Mouse (Mus musculus) small intestine, adult 2 months (tissue): ENCODE results near the gene Kctd15. TPM values are rescaled to one million over a fixed set of nuclear protein-coding genes. Genes with fewer than 3 reads are reported as not detected.

Experiments used
- H3K27ac ChIP-seq: fragments of 200-500 bp; 2 replicates; pipeline ENCODE4 v1.5.1; 2012; ENCODE audit warnings: low read depth, low read length, control low read depth, inconsistent platforms; ENCODE audit not compliant: insufficient read depth
- H3K27me3 ChIP-seq: fragments of 200-500 bp; 2 replicates; pipeline ENCODE4 v1.6.1; 2012; ENCODE audit warnings: mild to moderate bottlenecking, moderate library complexity, low read length, inconsistent platforms; ENCODE audit not compliant: control insufficient read depth, insufficient read depth
- H3K36me3 ChIP-seq: fragments of 200-500 bp; 2 replicates; pipeline ENCODE4 v1.6.1; 2012; ENCODE audit warnings: mild to moderate bottlenecking, low read length, control low read depth, inconsistent platforms; ENCODE audit not compliant: control insufficient read depth, insufficient read depth
- H3K4me1 ChIP-seq: fragments of 200-500 bp; 2 replicates; pipeline ENCODE4 v1.6.1; 2012; ENCODE audit warnings: low read length, inconsistent platforms, mixed read lengths; ENCODE audit not compliant: control insufficient read depth, insufficient read depth, insufficient read length
- H3K4me3 ChIP-seq: fragments of 200-500 bp; 2 replicates; pipeline ENCODE4 v1.5.1; 2012; ENCODE audit warnings: low read depth, mild to moderate bottlenecking, control low read depth, inconsistent platforms, low read length, moderate library complexity
- CTCF ChIP-seq: fragments of 200-500 bp; IDR thresholded peaks from 2 replicates; pipeline ENCODE4 v1.5.1; 2012; ENCODE audit warnings: low read depth, mild to moderate bottlenecking, control low read depth, inconsistent platforms, low read length, moderate library complexity, mixed read lengths; ENCODE audit not compliant: insufficient replicate concordance, insufficient read length; ENCODE audit errors: extremely low read depth
- POLR2A ChIP-seq: fragments of 200-500 bp; IDR thresholded peaks from 2 replicates; pipeline ENCODE4 v1.6.1; 2012; ENCODE audit warnings: low read depth, mild to moderate bottlenecking, control low read depth, inconsistent platforms, low read length, moderate library complexity
- WGBS: fragments of 180-500 bp; shearing (Covaris S2); methylation state at CpG from one replicate; pipeline ENCODE4 v1.1.7; 2018; 5-methylcytosine and 5-hydroxymethylcytosine counted together
- polyA plus RNA-seq: library from polyadenylated mRNA; depleted of rRNA; stranded (reverse); fragments of >200 nt; gene quantifications from 2 replicates; pipeline ENCODE4 v1.2.3, GENCODE M21; 2012

Kctd15 gene
- polyA plus RNA-seq, 1 experiment = 6.2 TPM

GRCm38 (mm10) chr7:34630211-34631085 is 26.1 kb downstream of the Kctd15 start:
- 1% methylated on average over 34 of the region's 34 CpGs for WGBS
- H3K4me1 ChIP-seq = peaks cover 8% of the 10 kb centered on the region
- peak overlapping the region; percentile 47 for H3K4me3 ChIP-seq
- H3K27me3 ChIP-seq = no peaks in the 10 kb centered on the region
- H3K36me3 ChIP-seq = no peaks in the 10 kb centered on the region
- no peak overlapping the region for H3K27ac ChIP-seq
- TF ChIP-seq POLR2A = no peak
- TF ChIP-seq CTCF = no peak

GRCm38 (mm10) chr7:34629702-34630210 is 26.8 kb downstream of the Kctd15 start:
- TF ChIP-seq CTCF (no peak), POLR2A (no peak)
- H3K27ac ChIP-seq = no peak overlapping the region
- H3K4me3 ChIP-seq = peak overlapping the region; percentile 47; the same call in 1 of the 2 replicates
- WGBS = 52% methylated on average over 8 of the region's 8 CpGs
- H3K36me3 ChIP-seq = no peaks in the 10 kb centered on the region
- H3K27me3 ChIP-seq = no peaks in the 10 kb centered on the region
- peaks cover 8% of the 10 kb centered on the region for H3K4me1 ChIP-seq

GRCm38 (mm10) chr7:34620411-34620810 is 36.1 kb downstream of the Kctd15 start:
- Histone ChIP-seq H3K27ac (no peak overlapping the region), H3K36me3 (no peaks in the 10 kb centered on the region), H3K4me1 (no peaks in the 10 kb centered on the region), H3K27me3 (no peaks in the 10 kb centered on the region), H3K4me3 (no peak overlapping the region)
- WGBS = 51% methylated on average over 2 of the region's 2 CpGs
- no peak for TF ChIP-seq POLR2A
- no peak for TF ChIP-seq CTCF

- TF ChIP-seq CTCF = no peak
- no peak for TF ChIP-seq POLR2A
- Histone ChIP-seq H3K4me1 (no peaks in the 10 kb centered on the region), H3K27ac (no peak overlapping the region), H3K36me3 (no peaks in the 10 kb centered on the region), H3K27me3 (no peaks in the 10 kb centered on the region), H3K4me3 (no peak overlapping the region)
- 70% methylated on average over 11 of the region's 11 CpGs for WGBS
Observed at GRCm38 (mm10) chr7:34618141-34618890, 38.2 kb downstream of the Kctd15 start.

- 85% methylated on average over 2 of the region's 2 CpGs for WGBS
- peak; percentile 17; the same call in 1 of the 2 replicates for TF ChIP-seq CTCF
- no peak for TF ChIP-seq POLR2A
- no peaks in the 10 kb centered on the region for H3K36me3 ChIP-seq
- no peaks in the 10 kb centered on the region for H3K4me1 ChIP-seq
- no peak overlapping the region for H3K4me3 ChIP-seq
- H3K27ac ChIP-seq = no peak overlapping the region
- H3K27me3 ChIP-seq = no peaks in the 10 kb centered on the region
Observed at GRCm38 (mm10) chr7:34616275-34616674, 40.3 kb downstream of the Kctd15 start.

GRCm38 (mm10) chr7:34610445-34610844 is 46.1 kb downstream of the Kctd15 start:
- Histone ChIP-seq H3K27me3 (no peaks in the 10 kb centered on the region), H3K27ac (no peak overlapping the region), H3K36me3 (no peaks in the 10 kb centered on the region), H3K4me3 (no peak overlapping the region), H3K4me1 (no peaks in the 10 kb centered on the region)
- 70% methylated on average over 6 of the region's 6 CpGs for WGBS
- no peak for TF ChIP-seq CTCF
- TF ChIP-seq POLR2A = no peak
